Mouse (Mus musculus) v-Abl transformed pro-B cells (cell line): ENCODE data around the gene Magi1.

ENCODE experiments used
- in situ Hi-C, 2 experiments: fragments of 400-800 bp; cut with MboI; formaldehyde crosslinking; loops; one replicate each; pipeline ENCODE4 v1.15.1; 2025; ENCODE audit not compliant: unreplicated experiment in 2 of 2

The Magi1 gene

DNA sequence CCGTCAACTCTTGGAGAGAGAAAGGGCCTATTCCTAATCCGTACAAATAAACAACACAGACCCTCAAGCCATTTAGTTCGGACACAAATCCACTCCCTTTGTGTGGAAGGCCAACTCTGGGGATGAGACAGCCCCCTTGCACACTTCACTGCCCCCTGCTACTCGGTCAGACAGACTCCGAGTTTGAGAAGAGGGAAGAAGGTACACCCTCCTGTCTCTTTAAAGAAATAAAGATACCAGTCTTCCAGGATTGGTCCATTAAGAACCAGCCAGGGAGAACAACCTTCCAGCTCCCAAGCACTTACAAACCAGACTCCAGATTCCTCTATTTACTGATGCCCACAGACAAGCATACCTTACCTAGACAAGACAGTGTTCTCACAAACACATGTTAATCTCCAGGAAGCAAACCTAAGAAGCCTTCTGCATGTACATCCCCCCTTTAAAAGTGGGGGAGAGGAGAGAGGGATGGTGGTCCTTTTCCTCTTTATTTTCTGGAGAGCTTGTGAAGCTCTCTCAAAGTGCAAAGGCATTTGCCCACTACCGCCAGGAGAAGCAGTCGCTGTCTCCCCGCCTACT, 371.6 kb downstream of the Magi1 start:
- in situ Hi-C loops: no loop called here

DNA sequence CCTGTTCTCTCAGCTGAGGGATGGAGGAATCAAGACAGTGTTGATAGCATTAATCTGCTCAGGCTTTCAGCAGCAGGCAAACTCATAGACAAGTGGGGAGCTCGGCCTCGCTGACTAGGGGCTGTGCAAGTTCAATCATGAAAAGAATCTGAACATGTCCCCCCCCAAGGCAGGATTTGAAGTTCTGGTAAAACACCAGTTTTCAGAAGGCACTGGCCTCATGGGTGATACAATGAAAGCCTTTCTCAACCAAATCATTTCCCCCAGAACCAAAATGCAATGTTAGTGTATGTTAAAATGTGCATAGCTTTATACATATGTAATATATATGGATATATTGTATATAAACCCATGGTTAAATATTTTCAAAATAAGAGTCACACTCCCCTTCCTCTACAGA, 372.3 kb downstream of the Magi1 start:
- in situ Hi-C loops: no loop called here

DNA sequence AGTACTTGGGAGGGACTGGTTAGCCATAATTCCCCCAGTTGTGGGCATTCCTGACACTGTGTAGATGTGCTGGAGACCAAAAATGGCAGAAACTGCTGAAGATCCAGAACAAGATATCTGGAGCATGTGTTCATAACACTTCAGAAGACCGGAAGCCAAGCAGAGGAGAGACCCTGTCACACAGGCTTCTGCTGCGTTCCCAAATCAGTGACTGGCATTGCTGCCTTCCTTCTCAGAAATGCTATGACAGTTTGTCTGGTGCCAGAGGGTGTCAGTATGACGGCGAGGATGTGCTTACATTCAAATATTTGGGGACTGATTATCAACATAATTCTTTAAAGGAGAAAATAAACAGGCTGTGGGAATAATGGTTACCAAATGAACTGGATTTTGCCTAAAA, 373.7 kb downstream of the Magi1 start:
- in situ Hi-C loops: no loop called here

DNA sequence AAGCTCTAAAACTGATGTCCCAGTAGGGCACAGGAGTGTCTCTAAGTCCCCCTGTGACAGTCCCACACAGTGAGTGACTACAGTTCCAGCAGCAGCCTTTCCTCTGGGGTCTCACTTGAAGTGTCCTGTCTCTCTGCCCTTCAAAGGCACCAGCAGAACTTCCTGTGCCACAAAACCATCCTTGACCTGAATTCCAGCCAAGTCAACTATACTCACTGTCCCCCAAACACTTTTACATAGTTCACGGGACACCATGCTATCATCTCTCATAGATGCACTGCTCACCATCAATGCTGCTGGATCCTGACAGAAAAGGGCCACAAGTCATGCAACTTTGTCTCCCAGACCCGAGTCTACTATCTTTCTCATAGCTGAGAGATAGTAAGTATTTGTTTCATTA, 378.7 kb downstream of the Magi1 start:
- in situ Hi-C loops: no loop called here

DNA sequence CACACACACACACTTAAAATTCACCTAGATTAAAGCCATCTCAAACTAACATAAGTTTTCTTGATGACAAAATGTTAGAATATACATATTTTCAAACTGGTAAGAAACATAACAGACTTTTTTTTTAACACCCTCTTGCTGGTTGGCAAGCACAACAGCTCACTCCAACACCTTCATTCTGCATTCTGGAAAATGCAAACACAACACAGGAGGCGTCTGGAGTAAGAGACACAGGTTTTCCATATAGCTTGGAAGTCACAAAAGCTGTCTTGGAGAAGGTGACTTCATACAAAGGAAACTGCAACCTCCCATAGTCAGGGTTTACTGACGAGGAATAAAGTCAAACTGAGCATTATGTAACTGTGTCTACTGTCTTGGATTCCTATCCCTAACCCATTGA, 381.5 kb downstream of the Magi1 start:
- in situ Hi-C loops: no loop called here

DNA sequence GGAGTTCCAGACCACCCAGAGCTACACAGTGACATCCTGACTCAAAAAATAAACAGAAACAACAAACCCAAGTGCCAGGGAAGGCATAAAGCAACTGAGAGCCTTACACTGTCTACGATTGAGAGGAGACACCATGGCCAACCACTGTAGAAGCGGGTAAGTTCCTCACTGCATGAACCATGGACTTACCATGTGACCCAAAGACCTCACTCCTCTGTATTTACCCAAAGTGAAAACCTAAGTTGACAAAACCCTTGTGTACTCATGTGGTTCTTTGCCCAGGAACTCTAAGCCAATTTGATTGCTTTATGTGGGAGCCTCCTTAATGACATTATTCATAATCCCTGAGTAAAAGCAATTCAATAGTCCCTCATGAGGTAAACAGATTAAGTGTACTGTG, 382.3 kb downstream of the Magi1 start:
- in situ Hi-C loops: no loop called here

DNA sequence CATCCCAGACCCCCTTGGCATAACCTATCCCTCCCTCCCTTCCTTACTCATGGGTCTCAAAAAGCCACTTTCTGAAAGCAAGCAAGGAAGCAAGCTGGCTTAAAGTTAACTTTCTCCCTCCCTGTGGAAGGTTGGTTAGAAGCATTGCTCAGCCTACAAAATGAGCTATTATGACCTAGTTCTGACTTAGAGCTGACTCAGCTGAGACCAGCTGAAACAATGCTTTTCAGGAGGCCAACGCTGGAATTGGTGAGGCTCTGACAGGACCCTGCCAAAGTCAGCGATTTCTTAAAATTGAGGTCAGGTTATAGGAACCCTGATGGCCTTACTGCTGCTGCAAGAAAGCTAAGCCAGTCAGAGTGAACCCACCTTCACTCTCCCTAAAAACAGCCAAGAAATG, 386.2 kb downstream of the Magi1 start:
- in situ Hi-C loops: no loop called here

DNA sequence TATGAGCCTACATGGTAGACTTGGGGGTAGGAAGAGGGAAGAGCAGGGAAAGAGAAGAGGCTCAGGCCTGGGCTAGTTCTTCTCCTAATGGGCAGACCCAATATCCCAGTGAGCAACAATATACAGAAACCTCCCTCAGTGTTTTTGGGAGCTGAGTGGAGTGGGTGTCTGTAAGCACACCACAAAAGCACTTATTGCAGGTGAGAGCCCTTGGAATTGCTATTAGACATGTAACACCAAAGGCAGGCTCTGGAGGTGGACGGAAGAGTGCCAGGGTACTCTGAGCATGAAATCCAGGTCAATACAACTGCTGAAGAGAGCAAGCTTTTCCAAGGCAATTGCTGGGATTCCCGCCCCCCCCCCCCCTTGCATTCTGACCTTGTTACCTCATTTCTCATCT, 388.0 kb downstream of the Magi1 start:
- in situ Hi-C loops: no loop called here

DNA sequence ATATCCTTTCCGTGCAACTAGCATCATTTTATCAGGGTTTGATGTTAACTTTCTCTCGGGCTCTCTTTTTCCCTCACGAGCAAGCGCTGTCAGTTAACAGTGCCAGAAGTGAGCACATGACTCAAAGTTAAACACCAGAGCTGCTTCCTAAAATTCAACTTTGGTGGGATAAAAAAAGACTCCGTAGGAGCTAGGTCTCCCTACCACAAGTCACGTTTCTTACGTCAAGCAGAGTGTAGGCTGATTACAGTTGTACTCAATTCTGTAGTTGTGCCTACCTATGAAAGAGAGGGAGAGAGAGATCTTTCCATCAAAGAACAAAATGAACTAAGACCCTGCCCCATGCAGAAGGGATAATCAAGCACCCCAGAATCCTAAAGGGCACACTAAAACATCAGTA, 389.8 kb downstream of the Magi1 start:
- in situ Hi-C loops: no loop called here

DNA sequence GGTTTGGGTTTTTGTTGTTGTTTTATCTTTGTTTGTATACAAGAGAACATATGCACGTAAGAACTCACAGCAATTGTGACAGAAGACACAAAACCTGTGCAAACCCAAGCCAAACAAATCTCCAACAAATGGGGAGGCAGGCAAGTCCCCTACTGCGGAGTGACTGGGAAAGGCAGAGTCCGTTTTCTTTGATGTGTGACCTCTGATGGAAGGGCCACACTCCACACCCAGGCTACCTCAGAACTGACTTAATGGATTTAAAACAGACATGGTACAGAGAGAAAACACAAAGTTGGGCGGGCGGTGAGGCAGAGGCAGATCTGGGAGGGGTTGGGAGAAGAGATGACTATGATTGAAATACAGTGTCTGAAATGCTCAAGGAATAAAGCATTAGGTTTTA, 390.8 kb downstream of the Magi1 start:
- in situ Hi-C loops: no loop called here

DNA sequence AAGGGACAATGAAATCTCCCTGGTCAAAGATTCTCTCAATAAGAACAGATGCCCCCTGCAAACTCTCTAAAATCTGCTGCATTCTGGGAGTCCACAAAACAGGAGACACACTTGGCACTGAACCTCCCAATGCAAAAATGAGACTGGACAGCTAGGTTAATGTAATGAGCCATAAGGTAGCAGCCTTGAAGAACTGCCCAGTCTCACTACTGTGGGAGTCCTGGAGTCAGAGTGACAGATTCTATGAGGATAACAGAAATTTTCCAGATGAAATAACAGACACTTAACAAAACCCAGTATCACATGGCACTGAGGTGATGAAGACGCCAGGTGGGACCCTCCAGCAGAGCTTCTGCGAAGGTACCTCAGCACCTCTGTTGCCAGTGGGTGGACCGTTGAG, 393.7 kb downstream of the Magi1 start:
- in situ Hi-C loops: no loop called here

DNA sequence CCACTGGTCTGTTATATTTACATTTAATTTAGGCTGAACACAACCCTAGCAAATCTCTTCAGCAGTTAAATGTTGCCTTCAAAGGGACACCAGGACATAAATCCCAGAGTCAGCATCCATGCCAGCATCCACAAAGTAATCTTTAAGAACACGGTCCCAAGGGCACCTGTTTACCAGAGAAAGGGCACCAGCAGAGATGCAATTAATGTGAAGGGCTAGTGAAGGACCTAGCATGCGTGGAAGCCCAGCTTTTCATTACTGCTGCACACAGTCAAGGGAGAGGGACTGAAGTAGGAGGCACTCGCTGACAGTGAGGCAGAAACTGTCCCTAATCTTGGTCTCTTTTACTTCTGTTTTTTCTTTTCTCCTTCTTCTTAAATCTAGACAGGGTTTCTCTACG, 406.4 kb downstream of the Magi1 start:
- in situ Hi-C loops: no loop called here

DNA sequence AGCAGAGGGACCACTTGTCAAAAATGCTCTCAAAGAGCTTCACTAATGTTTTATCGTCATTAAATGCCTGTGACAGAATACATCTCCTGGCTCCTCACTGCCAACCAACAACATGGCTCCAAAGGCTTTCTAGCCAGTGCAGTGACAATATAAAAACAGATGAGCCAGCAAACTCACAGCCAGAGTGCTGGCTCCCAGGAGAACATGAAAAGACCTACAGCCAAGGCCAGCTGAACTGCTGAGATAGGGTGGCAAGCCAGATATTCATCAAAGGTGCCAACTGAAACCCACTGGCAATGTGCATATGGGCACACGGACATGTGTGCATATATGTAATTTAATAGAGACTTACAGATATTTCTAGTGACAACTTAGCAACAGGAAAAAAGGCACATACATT, 408.8 kb downstream of the Magi1 start:
- in situ Hi-C loops: no loop called here

DNA sequence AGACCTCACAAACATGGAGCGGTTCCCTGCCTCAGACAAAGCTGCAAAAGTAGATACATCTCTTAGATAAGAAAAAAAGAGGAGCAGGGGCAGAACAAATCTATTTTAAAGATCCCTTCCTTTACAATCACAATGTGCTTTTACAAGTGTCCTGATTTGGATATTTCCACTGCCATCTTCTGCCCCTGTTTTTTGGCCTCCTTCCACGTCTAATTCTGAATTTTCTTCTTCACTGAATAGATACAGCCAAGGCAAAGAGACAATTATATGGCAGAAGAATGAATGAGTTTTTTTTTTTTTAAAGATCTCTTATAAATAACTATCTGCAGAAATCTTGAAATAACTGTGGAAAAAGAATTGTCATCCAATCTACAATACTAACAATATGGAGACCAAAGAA, 409.3 kb downstream of the Magi1 start:
- in situ Hi-C loops: no loop called here

DNA sequence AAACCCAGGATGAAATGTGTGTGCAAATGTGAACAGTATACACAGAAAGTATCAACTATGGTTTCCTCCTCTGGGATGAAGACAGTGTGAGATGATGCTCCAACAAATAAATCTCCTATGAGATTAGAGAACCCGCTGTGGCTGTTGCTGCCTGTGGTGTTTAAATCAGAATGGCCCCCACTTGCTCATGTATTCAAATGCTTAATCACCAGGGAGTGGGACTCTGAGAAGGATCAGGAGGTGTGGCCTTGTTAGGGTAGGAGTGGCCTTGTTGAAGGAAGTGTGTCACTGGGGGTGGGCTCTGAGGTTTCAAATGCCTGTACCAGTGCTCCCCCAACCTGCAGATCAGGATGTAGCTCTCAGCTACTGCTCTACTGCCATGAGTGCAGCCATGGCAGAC, 410.2 kb downstream of the Magi1 start:
- in situ Hi-C loops: no loop called here

DNA sequence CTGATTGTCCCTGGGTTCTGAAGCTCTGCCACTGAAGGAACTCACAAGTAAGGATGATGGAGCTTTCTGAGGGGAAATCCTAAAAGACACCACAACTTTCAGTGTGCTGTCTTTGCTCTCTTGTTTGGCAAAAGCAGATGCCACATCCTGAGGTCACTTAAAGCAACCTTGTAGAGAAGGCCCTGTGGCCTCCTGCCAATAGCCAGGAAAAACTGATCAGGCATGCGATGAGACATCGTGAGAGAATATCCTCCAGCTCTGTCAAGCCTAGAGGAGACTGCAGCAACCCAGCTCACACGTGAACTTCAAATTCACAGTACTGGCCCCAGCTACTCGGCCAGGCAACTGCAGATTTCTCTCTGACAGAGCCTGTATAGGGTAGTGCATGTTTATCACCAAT, 412.2 kb downstream of the Magi1 start:
- in situ Hi-C loops: no loop called here

DNA sequence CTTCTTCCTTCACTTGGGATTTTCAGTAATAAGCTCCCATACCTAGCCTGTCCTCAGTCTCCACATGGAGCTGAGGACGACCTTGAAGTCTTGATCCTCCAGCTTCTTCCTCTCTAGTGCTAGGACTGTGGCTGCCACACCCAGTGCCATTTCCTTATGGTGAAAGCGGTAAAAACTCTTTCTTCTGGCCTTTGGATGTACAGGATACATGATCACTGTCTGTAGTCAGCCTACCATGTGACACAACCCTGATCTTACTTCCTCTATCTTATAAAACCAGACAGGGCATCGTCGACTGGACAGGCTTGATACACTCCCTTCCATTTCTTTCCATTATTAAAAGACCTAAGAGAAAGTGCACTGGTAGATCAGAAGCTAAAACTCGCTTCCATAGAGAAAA, 413.7 kb downstream of the Magi1 start:
- in situ Hi-C loops: no loop called here

DNA sequence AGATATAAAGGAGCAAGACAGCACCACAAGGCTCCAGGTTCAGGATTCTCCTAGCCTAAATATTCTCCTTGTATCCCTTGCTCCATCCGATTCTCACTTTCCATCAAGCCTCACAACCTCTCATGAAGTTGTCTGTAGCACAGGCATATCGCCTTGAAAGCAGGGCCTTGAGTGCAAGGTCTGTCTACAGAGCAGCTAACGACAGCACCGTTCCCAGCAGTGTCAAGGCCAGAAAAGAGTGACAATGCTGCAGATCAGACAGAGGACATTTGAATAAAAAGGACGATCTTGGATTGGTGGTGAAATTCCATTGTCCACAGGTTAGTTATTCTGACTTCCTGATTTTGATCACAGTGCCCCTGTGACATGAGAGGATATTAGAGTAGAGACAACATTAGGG, 421.5 kb downstream of the Magi1 start:
- in situ Hi-C loops: no loop called here

DNA sequence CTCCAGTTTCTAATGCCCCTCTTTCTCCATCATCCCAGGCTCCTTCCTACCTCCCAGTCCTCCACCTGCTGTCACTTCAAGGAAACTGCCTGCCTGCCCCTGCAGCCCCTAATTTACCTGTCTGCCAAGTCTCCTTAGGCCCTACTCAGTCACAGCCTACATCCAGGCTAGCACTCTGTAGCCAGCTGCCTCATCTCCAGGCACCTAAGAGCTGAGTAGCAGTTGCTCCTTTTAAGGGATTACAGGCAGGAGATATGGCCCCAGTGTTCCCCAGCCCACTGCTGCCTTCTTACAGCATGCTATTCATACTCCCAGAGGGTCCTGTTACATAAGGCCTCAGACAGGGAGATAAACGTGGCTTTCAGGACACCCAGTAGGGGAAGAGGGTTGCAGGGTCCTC, 426.9 kb downstream of the Magi1 start:
- in situ Hi-C loops: no loop called here

DNA sequence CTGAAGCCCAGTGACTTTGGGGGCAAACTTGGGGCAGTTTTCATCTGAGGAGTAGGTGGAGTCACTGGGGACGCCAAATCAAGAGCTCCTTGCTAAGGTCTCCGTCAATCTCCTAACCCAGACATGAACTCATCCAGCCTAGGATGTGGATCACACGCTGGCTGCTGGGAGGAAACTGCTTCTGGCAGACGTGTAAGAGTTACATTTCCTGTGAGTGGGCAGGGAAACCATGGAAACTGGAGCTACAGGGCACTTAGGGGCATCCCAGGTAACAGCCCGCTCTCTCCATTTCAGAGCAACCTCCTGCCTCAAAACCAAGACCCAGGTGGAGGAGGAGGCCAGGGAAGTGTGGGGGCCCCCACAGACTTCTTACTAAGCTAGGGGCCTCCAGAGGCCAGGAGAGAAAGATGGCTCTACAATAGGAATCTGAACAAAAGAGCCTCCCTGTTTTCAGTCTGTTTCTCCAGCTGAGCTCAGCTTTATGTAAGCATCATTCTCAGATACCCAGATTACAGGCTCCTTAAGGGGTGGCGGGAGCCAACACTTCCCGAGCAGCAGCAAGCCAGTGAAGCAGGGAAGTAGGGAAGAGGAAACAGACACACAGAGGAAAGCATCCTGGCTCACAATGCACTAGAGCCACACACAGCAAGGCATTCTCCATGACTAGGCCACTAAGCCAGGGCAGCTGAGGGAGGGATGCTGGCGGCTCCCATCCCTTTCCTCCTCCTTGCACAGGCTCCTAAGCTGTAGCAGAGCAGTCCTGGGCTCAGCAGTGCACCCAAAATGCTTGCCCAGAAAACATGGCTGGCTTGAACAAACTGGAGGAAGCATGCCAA, 427.7 kb downstream of the Magi1 start:
- in situ Hi-C loops: no loop called here

DNA sequence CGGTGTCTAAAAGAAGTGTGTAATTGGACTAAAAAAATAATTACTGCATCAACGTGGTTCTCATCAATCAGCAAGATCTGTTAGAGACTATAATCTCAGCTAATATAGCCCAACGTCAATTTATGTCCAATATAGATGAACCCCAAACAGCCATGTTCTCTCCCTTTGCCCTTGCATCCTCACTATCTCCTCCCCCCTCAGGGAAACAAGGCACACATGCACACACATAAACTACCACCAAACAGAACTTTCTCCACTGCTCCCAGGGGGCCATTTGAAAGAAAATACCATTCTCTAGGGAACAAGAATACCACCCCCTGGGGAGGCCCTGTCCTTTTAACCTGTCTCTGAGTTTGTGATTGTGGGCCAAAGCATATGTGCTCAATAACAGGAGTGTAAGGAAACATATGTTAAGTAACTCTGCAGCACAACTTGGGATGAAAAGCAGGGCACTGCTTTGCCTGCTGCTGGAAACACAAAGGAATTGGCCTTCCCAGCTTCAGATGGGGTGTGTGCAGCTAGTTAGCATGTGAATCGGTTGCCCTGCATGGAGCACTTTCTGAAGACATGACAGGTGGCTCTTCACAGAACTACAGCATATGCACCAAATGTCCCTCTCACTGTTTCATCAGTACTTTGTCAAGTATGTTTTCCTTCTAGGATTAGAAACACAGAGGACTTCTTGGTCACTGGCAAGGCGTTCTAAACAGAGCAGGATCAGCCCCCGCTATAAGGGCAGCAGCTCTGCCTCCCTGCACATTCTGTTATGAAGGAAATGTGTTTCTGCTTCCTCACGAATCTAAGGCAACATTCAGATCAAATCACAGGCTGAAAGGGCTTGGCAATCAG, 434.6 kb downstream of the Magi1 start:
- in situ Hi-C loops: no loop called here

DNA sequence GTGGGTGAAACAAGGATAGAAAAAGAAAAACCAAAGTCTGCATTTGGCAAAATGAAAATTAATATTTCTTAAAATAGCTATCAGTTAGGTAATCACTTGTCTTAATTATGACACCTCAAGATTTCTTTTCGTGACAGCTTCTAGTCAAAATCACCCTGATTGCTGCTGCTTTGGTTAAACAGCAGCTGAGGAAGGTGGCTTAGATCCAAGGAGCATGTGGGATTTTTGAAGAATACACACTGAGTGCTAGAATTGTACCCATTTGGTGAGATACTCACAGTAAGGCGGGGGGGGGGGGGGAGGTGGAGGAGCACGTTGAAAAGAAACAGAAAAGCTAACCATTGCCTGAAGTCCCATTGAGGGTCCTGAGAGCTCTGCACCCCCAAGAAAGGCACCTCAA, 438.2 kb downstream of the Magi1 start:
- in situ Hi-C loops: no loop called here
